Mouse (Mus musculus): ENCODE data around the gene Wdtc1. TPM values are rescaled to one million over a fixed set of nuclear protein-coding genes. Genes with fewer than 3 reads are reported as not detected.

Wdtc1 gene
- polyA plus RNA-seq, 1 experiment from 2014 or later = 11.2 TPM

DNA sequence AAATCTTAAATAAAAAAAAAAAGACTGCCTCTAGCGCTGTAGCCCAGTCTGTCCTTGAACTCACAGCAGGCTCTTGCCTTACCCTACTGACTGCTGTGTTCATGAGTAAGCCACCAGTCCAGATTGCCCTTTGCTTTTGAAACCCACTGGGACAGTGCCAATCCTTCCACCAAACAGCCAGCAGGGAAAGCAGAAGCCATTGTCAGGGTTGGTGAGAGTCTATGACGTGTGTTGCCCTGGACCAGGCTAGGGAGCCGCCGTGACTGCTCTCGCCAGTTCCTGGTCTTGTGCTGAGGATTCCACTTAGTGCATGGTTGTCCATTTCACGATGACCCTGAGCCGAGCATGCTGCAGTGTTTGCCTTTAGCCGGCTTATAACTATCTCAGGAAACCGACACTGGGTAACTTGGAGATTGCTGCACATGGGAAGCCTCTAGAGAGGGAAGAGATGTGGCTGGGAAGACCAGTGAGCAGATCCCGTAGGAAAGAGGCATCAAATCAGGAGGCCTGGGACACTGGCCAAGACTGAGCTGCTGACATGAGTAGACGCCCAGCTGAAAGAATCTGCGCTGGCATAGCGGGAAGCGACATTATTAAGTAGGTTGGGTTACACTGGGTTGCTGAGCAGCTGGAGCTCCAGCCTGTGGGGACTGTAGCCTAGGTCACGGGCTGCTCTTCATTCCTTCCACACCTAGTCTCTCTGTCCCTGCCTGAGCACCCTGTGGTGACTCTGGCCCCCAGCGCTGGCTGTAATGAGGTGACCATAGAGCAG is 35.7 kb upstream of the Wdtc1 start:
- TF ChIP-seq CTCF (IDR thresholded peaks at IDR 0.05; ENCODE audit: low read depth) = no peak
- ATAC-seq (replicated peaks; ENCODE audit: low FRiP score, low read depth) = no peak
- Histone ChIP-seq H3K4me3 (replicated peaks; ENCODE audit: low read depth, low read length) (no peak overlapping the region), H3K9ac (ENCODE audit: low read depth, low read length) (no peak overlapping the region), H3K27ac (peak overlapping the region; percentile 15; the same call in 1 of the 2 replicates), H3K4me1 (replicated peaks; ENCODE audit: insufficient read depth, low read length) (peaks cover 21% of the 10 kb centered on the region), H3K9me3 (replicated peaks; ENCODE audit: low read length) (no peaks in the 10 kb centered on the region), H3K36me3 (ENCODE audit: insufficient read depth, low read length) (no peaks in the 10 kb centered on the region; the same call in 1 of the 2 replicates), H3K4me2 (ENCODE audit: low read length) (no peak overlapping the region), H3K27me3 (ENCODE audit: insufficient read depth, low read length) (no peaks in the 10 kb centered on the region)
- no peak for DNase-seq (ENCODE audit: low spot score)
- WGBS = 75% methylated on average over 16 of the region's 16 CpGs

- TF ChIP-seq CTCF (IDR thresholded peaks at IDR 0.05; ENCODE audit: low read depth) = no peak
- no peak for ATAC-seq (replicated peaks; ENCODE audit: low FRiP score, low read depth)
- H3K27ac ChIP-seq = no peak overlapping the region
Observed at GRCm38 (mm10) chr4:133387053-133387452, 33.8 kb upstream of the Wdtc1 start.

DNA sequence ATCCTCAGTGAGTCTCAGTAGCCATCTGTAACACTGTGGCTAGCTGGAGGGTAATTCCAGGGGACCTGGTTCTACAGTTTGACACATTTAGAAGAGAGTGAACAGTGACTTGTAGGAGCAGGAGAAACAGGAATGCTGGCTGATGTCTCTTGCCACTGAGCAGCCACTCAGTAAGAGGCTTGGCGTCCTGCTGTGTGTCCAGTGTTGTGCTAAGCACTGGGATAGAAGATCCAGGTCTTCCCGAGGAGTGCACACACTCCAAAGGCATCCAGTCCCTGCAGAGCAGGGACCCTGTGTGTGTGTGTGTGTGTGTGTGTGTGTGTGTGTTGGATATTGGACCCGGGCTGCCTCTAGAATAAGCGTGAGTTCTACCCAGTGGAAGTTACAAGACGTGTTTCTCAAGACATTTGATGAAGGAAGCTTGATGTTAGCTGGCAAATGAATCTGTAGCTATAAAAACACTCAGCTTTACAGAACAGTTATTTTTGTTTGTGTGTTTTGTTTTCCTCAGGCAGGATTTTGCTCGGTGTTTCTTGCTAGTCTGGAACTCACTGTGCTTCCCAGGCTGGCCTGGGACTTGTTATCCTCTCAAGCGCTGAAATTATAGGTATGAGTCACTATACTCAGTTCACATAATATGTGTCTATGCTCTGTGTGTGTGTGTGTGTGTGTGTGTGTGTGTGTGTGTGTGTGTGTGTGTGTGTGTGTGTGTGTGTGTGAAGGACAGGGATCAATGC is 32.9 kb upstream of the Wdtc1 start:
- Histone ChIP-seq H3K4me2 (ENCODE audit: low read length) (no peak overlapping the region), H3K27me3 (ENCODE audit: insufficient read depth, low read length) (no peaks in the 10 kb centered on the region), H3K4me3 (replicated peaks; ENCODE audit: low read depth, low read length) (no peak overlapping the region), H3K9me3 (replicated peaks; ENCODE audit: low read length) (no peaks in the 10 kb centered on the region), H3K36me3 (ENCODE audit: insufficient read depth, low read length) (peaks cover 3% of the 10 kb centered on the region; the same call in 1 of the 2 replicates), H3K9ac (ENCODE audit: low read depth, low read length) (no peak overlapping the region), H3K4me1 (replicated peaks; ENCODE audit: insufficient read depth, low read length) (peaks cover 22% of the 10 kb centered on the region), H3K27ac (no peak overlapping the region)
- WGBS = 72% methylated on average over 7 of the region's 7 CpGs
- TF ChIP-seq CTCF (IDR thresholded peaks at IDR 0.05; ENCODE audit: low read depth) = no peak
- ATAC-seq (replicated peaks; ENCODE audit: low FRiP score, low read depth) = no peak
- DNase-seq (ENCODE audit: low spot score) = no peak

More at GRCm38 (mm10) chr4:133387053-133387452, 33.8 kb upstream of the Wdtc1 start:
- DNase-seq (ENCODE audit: low spot score) = no peak
- Histone ChIP-seq H3K4me1 (replicated peaks; ENCODE audit: insufficient read depth, low read length) (peaks cover 21% of the 10 kb centered on the region), H3K27me3 (ENCODE audit: insufficient read depth, low read length) (no peaks in the 10 kb centered on the region), H3K9me3 (replicated peaks; ENCODE audit: low read length) (no peaks in the 10 kb centered on the region), H3K4me2 (ENCODE audit: low read length) (no peak overlapping the region), H3K4me3 (replicated peaks; ENCODE audit: low read depth, low read length) (no peak overlapping the region), H3K36me3 (ENCODE audit: insufficient read depth, low read length) (peaks cover 3% of the 10 kb centered on the region; the same call in 1 of the 2 replicates), H3K9ac (ENCODE audit: low read depth, low read length) (no peak overlapping the region)

- DNase-seq (ENCODE audit: low spot score) (no peak), ATAC-seq (replicated peaks; ENCODE audit: low FRiP score, low read depth) (no peak; the same call in 1 of the 2 replicates)
- WGBS = 49% methylated on average over 8 of the region's 8 CpGs
- H3K36me3 ChIP-seq (ENCODE audit: insufficient read depth, low read length) = peaks cover 3% of the 10 kb centered on the region; the same call in 1 of the 2 replicates
- no peak overlapping the region for H3K4me2 ChIP-seq (ENCODE audit: low read length)
- no peak overlapping the region for H3K4me3 ChIP-seq (replicated peaks; ENCODE audit: low read depth, low read length)
- H3K4me1 ChIP-seq (replicated peaks; ENCODE audit: insufficient read depth, low read length) = peaks cover 36% of the 10 kb centered on the region
- no peaks in the 10 kb centered on the region for H3K9me3 ChIP-seq (replicated peaks; ENCODE audit: low read length)
- H3K27me3 ChIP-seq (ENCODE audit: insufficient read depth, low read length) = no peaks in the 10 kb centered on the region
- 0 out of 2 replicates have a peak overlapping the region, but pooled peaks have one; percentile 40 for H3K27ac ChIP-seq
- TF ChIP-seq CTCF (IDR thresholded peaks at IDR 0.05; ENCODE audit: low read depth) = no peak
- H3K9ac ChIP-seq (ENCODE audit: low read depth, low read length) = no peak overlapping the region
Observed at GRCm38 (mm10) chr4:133381141-133381540, 27.9 kb upstream of the Wdtc1 start.

- Histone ChIP-seq H3K9me3 (replicated peaks; ENCODE audit: low read length) (no peaks in the 10 kb centered on the region), H3K4me1 (replicated peaks; ENCODE audit: insufficient read depth, low read length) (peaks cover 36% of the 10 kb centered on the region), H3K9ac (ENCODE audit: low read depth, low read length) (no peak overlapping the region), H3K4me3 (replicated peaks; ENCODE audit: low read depth, low read length) (no peak overlapping the region), H3K27ac (peak overlapping the region; percentile 40; the same call in 1 of the 2 replicates), H3K27me3 (ENCODE audit: insufficient read depth, low read length) (no peaks in the 10 kb centered on the region), H3K4me2 (ENCODE audit: low read length) (no peak overlapping the region), H3K36me3 (ENCODE audit: insufficient read depth, low read length) (peaks cover 3% of the 10 kb centered on the region; the same call in 1 of the 2 replicates)
- 67% methylated on average over 6 of the region's 6 CpGs for WGBS
- DNase-seq (ENCODE audit: low spot score) = no peak
- no peak for TF ChIP-seq CTCF (IDR thresholded peaks at IDR 0.05; ENCODE audit: low read depth)
- no peak for ATAC-seq (replicated peaks; ENCODE audit: low FRiP score, low read depth)
Observed at GRCm38 (mm10) chr4:133380532-133380931, 27.3 kb upstream of the Wdtc1 start.

DNA sequence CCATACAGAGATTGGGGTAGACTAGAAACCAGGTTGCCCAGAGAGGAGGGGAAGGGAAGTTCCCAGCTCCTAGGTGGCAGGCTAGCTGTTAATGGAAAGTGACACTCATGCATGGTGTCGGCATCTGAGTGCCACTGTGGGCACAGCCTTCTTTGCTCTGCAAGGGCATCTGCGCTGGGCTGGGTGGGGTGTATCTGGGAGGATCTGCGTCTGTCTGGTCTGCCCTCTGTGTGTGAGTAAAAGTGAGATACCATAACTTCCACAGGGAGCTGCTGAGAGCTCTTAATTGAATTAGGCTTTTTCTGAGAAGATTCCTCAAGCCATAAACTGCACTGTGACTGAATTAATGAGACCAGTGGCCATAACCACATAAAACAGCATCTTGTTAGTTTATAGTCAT is 26.6 kb upstream of the Wdtc1 start:
- no peak overlapping the region for H3K4me3 ChIP-seq (replicated peaks; ENCODE audit: low read depth, low read length)
- no peaks in the 10 kb centered on the region for H3K9me3 ChIP-seq (replicated peaks; ENCODE audit: low read length)
- no peak for DNase-seq (ENCODE audit: low spot score)
- no peak for TF ChIP-seq CTCF (IDR thresholded peaks at IDR 0.05; ENCODE audit: low read depth)
- no peak overlapping the region for H3K9ac ChIP-seq (ENCODE audit: low read depth, low read length)
- no peak overlapping the region for H3K4me2 ChIP-seq (ENCODE audit: low read length)
- peaks cover 36% of the 10 kb centered on the region for H3K4me1 ChIP-seq (replicated peaks; ENCODE audit: insufficient read depth, low read length)
- no peak overlapping the region for H3K27ac ChIP-seq
- no peak for ATAC-seq (replicated peaks; ENCODE audit: low FRiP score, low read depth)
- H3K36me3 ChIP-seq (ENCODE audit: insufficient read depth, low read length) = peaks cover 3% of the 10 kb centered on the region; the same call in 1 of the 2 replicates
- 55% methylated on average over 3 of the region's 3 CpGs for WGBS
- H3K27me3 ChIP-seq (ENCODE audit: insufficient read depth, low read length) = no peaks in the 10 kb centered on the region

All from kidney, postnatal 0 days (tissue).